Mouse (Mus musculus) brain, embryonic 14.5 days (tissue): ENCODE results near the gene Ttc6. TPM values are rescaled to one million over a fixed set of nuclear protein-coding genes. Genes with fewer than 3 reads are reported as not detected.

ENCODE experiments used
- DNase-seq: peaks from one replicate; pipeline ENCODE4 v3.0.0-alpha.2; 2011; ENCODE audit warnings: low read depth
- CTCF ChIP-seq: fragments of 200-500 bp; IDR thresholded peaks from 2 replicates; pipeline ENCODE4 v1.5.1; 2012; ENCODE audit warnings: inconsistent platforms, mild to moderate bottlenecking, moderate library complexity, borderline replicate concordance; ENCODE audit not compliant: insufficient read depth, insufficient read length; ENCODE audit errors: extremely low read depth
- POLR2A ChIP-seq: fragments of 200-500 bp; IDR thresholded peaks from 2 replicates; pipeline ENCODE4 v1.6.1; 2012; ENCODE audit warnings: mild to moderate bottlenecking, inconsistent platforms, borderline replicate concordance; ENCODE audit not compliant: poor library complexity, insufficient read depth, insufficient read length, severe bottlenecking; ENCODE audit errors: extremely low read depth
- polyA plus RNA-seq: library from polyadenylated mRNA; depleted of rRNA; stranded (reverse); fragments of >200 nt; gene quantifications from 2 replicates; pipeline ENCODE4 v1.2.3, GENCODE M21; 2012

Gene Ttc6
- polyA plus RNA-seq, 1 experiment: 1.2 TPM

DNA sequence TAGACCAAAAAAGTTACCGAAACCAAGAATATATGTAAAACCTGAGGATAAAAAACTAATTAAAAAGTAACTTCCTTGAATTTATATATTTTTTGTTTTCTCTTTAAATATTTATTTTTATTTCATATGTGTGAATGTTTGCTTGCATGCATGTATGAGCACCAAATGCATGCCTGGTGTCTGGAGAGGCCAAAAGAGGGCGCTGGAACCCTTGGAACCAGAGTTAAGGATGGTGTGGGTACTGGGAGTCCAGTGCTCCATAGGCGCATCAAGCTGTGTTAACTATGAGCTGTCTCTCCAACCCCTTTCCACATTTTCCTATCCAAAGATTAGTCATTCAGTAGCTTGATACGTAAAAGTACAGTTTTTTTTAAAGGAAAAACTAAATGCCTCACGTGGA lies 58.1 kb downstream of the Ttc6 start:
- TF ChIP-seq POLR2A (no peak), CTCF (peak; percentile 15; the same call in 1 of the 2 replicates)
- no peak for DNase-seq

DNA sequence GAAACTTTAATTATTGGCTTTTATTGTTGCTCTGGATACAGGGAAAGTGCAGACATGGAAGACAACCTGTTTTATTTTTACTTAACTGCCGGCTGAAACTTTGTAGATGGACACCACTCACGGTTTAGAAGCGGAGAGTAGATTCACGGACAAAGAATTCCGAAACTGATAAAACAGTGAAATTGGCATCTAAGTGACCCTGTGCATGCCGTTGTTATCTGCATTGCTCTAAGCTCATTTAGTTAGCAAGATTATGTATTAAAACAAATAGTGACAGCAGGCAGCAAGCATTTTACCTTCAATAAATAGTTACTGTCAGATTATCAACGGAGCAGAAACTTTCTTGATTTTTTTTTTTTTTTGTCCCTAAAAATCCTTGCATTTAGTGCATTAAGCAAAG lies 59.4 kb downstream of the Ttc6 start:
- no peak for DNase-seq
- TF ChIP-seq POLR2A (no peak), CTCF (no peak)

DNA sequence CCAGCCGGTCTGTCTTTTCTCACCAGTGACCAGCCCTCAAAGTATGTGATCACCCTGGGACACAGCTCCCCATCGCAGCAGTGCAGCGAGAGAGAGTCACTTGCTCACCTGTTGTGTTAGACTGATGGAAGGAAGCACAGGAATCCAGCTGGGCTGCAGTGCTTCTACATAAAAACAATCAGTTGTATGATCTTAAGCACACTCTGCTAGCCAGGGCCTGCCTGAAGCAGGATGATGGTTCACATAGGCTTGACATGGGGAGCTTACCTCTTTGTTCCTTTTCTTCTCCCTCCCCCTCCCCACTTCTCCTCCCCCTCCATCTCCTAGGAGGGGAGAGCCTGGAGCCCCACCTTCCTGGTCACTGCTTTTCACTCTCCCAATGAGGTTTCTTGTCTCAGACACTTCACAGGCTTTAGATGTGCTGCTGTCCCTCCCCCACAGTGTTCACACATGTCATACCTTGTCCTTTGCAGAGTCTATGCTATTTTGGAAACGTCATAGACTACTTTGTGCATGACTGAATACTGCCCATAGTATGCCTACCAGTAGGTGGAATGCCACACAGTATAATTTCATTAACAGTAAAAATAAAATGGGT lies 60.2 kb downstream of the Ttc6 start:
- no peak for DNase-seq
- TF ChIP-seq POLR2A (no peak), CTCF (no peak)

DNA sequence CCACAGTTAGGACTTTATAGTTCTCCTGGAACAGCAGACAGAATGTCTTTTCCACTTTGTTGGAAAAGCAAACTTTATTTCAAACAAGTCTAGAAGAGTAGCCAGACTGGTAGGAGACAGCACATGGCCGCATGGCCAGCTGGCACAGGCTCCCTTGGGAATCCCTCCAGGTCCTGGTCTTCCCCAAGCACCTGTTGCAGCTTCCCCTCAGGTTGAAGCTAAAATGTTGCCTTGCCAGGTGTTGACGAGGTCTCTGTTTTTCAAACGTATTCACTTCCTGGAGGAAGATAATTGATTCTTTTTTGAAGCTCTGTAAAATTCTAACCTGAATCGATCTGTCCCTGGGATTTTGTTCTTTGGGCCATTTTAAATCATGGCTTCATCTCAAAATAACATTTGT lies 86.1 kb downstream of the Ttc6 start:
- DNase-seq: no peak
- TF ChIP-seq POLR2A (no peak), CTCF (no peak)

DNA sequence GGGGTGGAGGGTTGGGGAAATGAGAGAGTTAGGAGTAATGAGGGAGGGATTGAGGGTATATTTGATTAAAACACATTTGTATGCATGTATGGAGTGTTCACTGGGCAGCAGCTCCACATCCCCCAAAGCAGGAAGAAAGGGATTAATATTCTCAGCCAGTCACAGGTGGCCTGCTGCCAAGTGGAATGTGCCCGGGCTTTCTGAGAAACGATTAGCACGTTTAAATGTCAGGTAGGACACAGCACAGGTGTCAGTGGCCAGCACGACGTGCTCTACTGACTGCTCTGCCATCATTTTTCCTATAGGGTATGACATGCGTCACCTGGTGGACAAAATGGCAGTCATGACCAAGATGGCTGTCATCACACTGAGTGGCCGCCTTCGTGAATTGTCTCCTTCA lies 86.8 kb downstream of the Ttc6 start:
- TF ChIP-seq POLR2A (no peak), CTCF (no peak)
- DNase-seq: peak; percentile 5

DNA sequence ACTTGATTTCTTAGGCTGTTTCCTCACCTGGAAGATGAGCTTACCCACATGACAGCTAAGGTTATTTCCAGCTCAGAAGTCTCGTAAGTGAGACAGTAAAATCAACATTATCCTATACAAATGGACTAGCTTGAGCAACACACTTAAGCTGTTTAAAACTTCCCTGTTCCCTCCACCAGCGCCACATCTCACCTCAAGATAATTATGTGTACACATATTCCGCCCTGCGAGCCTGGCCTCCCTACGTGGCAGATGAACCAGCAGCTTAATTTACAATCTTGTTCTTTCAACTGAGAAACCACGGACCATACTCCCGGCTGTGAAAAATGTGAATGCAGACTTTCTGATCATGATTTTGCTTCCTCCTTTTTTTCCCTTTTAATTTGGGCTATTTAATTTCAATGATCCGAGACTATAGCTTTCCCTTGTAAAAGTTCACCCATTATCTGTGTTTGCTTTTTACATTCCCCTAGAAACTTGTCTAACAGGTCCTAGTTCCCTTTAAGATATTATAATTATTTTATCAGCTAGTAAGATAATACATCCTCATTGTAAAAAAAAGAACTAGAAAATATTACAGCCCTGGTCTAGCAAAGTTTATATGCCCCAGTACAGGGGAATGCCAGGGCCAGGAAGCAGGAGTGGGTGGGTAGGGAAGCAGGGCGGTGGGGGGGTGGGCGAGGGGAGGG lies 99.2 kb downstream of the Ttc6 start:
- no peak for DNase-seq

DNA sequence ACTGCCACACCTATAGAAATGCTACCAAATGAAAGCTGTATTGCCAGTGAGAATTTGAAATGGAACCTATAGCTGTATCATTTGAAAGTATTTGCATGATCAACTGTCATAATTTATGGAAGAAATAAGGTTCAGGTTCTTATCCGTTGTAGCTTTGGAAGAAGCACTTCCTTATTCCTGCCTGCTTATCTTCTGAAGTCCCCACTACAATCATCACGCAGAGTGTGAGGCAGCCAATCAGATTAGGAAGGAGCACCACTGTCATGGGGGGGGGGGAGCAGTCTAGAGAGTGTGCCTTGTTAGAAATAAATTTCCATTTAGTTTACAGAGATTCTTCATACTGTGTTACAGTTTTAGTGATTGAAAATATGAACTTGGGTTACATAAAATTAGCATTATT lies 108.5 kb downstream of the Ttc6 start:
- TF ChIP-seq POLR2A: no peak
- no peak for DNase-seq

More for the DNA sequence above, 99.2 kb downstream of the Ttc6 start:
- TF ChIP-seq POLR2A: no peak
- no peak for TF ChIP-seq CTCF

DNA sequence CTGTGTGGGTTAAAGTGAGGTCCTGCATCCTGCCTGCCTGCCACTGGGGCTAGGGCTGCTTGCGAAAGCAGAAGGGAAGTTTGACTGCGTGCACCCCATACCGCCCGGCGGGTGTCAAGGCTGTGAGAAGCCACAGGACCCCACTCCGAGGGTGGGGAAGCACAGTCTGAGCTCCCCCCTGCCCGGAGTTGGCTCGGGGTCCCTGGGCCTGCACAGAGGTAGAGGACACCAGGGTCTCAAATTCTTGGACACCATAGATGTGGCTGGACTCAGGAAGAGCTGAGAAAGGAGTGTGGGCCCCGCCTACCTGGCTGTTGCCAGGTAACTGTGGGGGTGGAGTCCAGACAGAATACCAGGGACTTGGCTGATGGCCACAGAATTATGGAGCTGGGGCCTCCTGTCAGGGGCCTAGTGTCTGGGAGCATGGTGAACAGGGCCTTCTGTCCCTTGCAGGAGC lies 121.1 kb downstream of the Ttc6 start:
- TF ChIP-seq POLR2A (no peak), CTCF (no peak)
- peak; percentile 1 for DNase-seq

DNA sequence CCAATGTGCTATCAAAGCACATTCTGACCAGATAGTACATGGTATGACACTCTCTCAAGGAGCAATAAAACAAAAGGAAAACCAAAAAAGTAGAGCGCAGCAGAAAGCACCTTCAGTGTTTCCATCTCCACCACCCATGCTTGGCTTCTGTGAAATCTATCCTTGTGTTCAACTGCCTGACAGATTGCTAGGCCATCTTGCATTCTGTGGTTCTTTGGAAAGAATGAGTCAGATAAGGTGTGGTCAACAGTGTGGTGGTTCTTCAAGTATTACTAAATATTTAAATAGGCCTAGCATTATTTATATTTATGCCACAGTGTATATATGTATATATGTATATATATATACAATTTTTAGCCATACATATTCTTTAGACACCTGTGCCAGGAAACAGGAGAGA lies 146.1 kb downstream of the Ttc6 start:
- DNase-seq: no peak
- TF ChIP-seq CTCF (no peak), POLR2A (no peak)

DNA sequence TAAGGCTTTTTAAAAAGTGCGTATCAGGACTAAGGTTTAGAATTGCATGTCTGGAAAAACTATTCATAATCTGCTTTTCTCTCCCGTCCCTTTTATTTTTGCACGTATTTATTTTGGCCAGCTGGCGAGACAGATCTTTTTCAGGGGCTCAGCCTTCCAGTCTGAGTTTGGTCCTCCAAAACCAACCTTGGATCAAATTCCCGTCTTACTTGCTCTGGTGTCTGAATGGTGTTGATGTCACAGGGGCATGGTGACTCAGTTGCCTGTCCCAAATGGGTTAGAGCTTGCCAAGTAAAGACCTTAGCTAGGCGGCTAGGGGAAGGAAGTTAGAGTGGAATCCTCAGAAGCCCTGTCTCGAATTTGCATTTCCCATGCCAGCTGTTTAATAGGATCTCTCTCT lies 200.8 kb downstream of the Ttc6 start:
- no peak for TF ChIP-seq POLR2A
- TF ChIP-seq CTCF: no peak
- no peak for DNase-seq

DNA sequence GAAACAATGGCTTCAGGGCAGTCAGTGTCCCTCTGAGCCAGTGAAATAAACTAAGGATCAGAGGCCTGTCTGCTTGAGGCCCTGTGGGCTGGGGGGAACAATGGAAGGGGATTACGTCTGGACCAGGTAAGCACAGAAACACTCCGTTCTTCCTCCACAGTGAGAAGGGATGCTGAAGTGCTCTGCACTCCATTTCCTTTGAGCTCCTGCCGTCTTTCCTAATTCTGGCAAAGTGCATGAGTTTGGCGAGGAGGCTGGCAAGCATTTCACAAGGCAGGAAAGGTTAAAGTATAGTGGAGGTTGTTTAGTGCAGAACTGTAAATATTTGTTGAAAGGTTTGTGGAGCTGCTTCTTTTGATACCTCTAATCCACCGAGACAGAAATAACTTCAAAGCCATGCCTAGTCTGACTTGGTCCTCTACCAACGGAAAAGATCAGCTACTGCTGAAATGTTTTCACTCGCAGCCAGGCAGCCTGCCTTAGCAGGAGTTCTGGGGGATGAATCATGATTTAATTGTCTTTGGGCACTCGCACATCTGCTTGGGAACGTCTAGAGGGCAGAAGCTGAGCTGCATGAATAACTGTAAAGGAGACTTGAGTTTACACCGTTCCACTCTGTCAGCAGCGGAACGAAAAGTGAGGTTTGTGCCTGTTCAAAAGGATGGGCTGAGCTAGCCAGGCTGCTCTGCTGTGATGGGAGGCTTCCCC lies 212.5 kb downstream of the Ttc6 start:
- no peak for TF ChIP-seq POLR2A
- TF ChIP-seq CTCF: no peak
- peak; percentile 63 for DNase-seq
